Mouse (Mus musculus) liver, postnatal 0 days (tissue): ENCODE results near the gene Krt77.

Experiments
- CTCF ChIP-seq: sonication (generic); IDR thresholded peaks from 2 replicates; pipeline ENCODE4 v1.5.1; 2016; ENCODE audit warnings: antibody characterized with exemption, low read depth
- EP300 ChIP-seq: IDR thresholded peaks from 2 replicates; pipeline ENCODE4 v1.6.1; 2016; ENCODE audit warnings: antibody characterized with exemption, low read depth, mild to moderate bottlenecking

- TF ChIP-seq CTCF (no peak), EP300 (no peak)
Measured at GRCm38 (mm10) chr15:101916072-101916471, 46.6 kb upstream of the Krt77 start.
